Mouse (Mus musculus): ENCODE measurements around the gene Plcxd1.

GRCm38 (mm10) chr5:110108305-110108628 lies 8.5 kb downstream of the Plcxd1 start:
- TF ChIP-seq CTCF (IDR thresholded peaks at IDR 0.05; ENCODE audit: extremely low read depth, insufficient read depth, insufficient read length, insufficient replicate concordance) (no peak), POLR2A (IDR thresholded peaks at IDR 0.05; ENCODE audit: low read depth, low read length) (no peak)

Data from spleen, adult 2 months (tissue).